Mouse (Mus musculus): ENCODE measurements around the gene Taok1. TPM values are rescaled to one million over a fixed set of nuclear protein-coding genes. Genes with fewer than 3 reads are reported as not detected.
"Not testable (repeated sequence)": the region's sequence is repeated elsewhere in the genome, so short reads cannot be mapped to it uniquely, and the experiment has no call there.

Gene Taok1
- total and polyA plus RNA-seq, 2 experiments from 2014 or later: 30.8 to 87.4 TPM

GRCm38 (mm10) chr11:77585201-77585600 is 22.4 kb downstream of the Taok1 start:
- ATAC-seq (no peak), DNase-seq (no peak)
- Histone ChIP-seq H3K36me3 (ENCODE audit: insufficient read depth) (peaks cover 22% of the 10 kb centered on the region), H3K27me3 (ENCODE audit: insufficient read depth, low read length) (no peaks in the 10 kb centered on the region), H3K4me2 (ENCODE audit: low read depth) (no peak overlapping the region), H3K4me3 (ENCODE audit: low read depth, low read length) (no peak overlapping the region), H3K4me1 (ENCODE audit: insufficient read depth) (no peaks in the 10 kb centered on the region), H3K9me3 (ENCODE audit: low read length) (no peaks in the 10 kb centered on the region), H3K9ac (no peak overlapping the region), H3K27ac (ENCODE audit: low read depth, low read length) (no peak overlapping the region)
- 73% methylated on average over 3 of the region's 3 CpGs for WGBS
- TF ChIP-seq CTCF (IDR thresholded peaks at IDR 0.05; ENCODE audit: low read depth): no peak

DNA sequence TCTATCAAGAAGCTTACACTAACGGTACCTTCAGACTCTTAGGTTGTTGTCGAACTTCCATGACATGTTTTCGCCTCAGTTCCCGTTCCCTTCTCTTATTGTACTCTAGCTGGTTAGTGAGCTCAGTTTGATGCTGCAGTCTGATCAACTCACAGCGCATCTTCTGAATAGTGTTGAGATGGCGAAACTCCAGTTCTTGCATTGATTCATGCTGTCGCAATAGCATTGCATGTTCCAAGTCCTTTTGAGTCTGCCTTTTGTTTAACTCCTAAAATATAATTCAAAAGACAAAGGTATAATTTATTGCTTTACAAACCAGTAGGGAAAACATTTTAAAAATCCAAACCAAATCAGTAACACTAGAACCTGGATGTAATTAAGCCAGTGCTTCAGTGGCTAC is 62.4 kb downstream of the Taok1 start:
- Histone ChIP-seq H3K4me3 (ENCODE audit: low read depth, low read length) (no peak overlapping the region), H3K4me2 (ENCODE audit: low read depth) (no peak overlapping the region), H3K4me1 (ENCODE audit: insufficient read depth) (no peaks in the 10 kb centered on the region), H3K9ac (no peak overlapping the region), H3K36me3 (ENCODE audit: insufficient read depth) (peaks cover 57% of the 10 kb centered on the region), H3K27me3 (ENCODE audit: insufficient read depth, low read length) (no peaks in the 10 kb centered on the region), H3K27ac (ENCODE audit: low read depth, low read length) (no peak overlapping the region), H3K9me3 (ENCODE audit: low read length) (no peaks in the 10 kb centered on the region)
- DNase-seq (no peak), ATAC-seq (no peak)
- WGBS: 93% methylated on average over 7 of the region's 7 CpGs
- no peak for TF ChIP-seq CTCF (IDR thresholded peaks at IDR 0.05; ENCODE audit: low read depth)

- DNase-seq (no peak), ATAC-seq (no peak)
- no peaks in the 10 kb centered on the region for H3K36me3 ChIP-seq (ENCODE audit: insufficient read depth)
- no peak for TF ChIP-seq CTCF (IDR thresholded peaks at IDR 0.05; ENCODE audit: low read depth)
- H3K4me3 ChIP-seq (ENCODE audit: low read depth, low read length): no peak overlapping the region
- no peak overlapping the region for H3K4me2 ChIP-seq (ENCODE audit: low read depth)
- H3K27me3 ChIP-seq (ENCODE audit: insufficient read depth, low read length): no peaks in the 10 kb centered on the region
- H3K9me3 ChIP-seq (ENCODE audit: low read length): no peaks in the 10 kb centered on the region
- 86% methylated on average over 4 of the region's 4 CpGs for WGBS
- no peaks in the 10 kb centered on the region for H3K4me1 ChIP-seq (ENCODE audit: insufficient read depth)
- no peak overlapping the region for H3K9ac ChIP-seq
- H3K27ac ChIP-seq (ENCODE audit: low read depth, low read length): no peak overlapping the region
Observed at GRCm38 (mm10) chr11:77532202-77532846, 75.3 kb downstream of the Taok1 start.

DNA sequence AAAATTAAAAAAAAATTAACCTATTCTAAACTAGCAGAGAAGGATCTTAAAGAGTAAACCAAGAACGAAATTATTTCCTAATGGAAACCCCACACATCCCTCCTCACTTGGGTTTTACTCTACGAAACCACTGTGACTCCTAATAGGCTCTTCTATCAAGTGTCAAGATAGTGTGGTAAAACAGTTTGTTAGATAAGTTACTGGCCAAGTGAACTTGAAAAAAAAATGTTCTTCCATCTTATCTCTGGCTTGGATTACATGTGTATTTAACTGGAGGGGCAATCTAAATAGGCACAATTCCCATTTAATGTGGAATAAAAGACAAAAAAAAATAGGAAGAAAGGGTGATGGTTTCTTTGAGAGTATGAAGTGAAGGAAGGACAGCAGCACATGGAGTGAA is 76.8 kb downstream of the Taok1 start:
- Histone ChIP-seq H3K4me2 (ENCODE audit: low read depth) (no peak overlapping the region), H3K9me3 (ENCODE audit: low read length) (no peaks in the 10 kb centered on the region), H3K27me3 (ENCODE audit: insufficient read depth, low read length) (no peaks in the 10 kb centered on the region), H3K27ac (ENCODE audit: low read depth, low read length) (no peak overlapping the region), H3K36me3 (ENCODE audit: insufficient read depth) (no peaks in the 10 kb centered on the region), H3K9ac (no peak overlapping the region), H3K4me3 (ENCODE audit: low read depth, low read length) (no peak overlapping the region), H3K4me1 (ENCODE audit: insufficient read depth) (no peaks in the 10 kb centered on the region)
- 89% methylated on average over 2 of the region's 2 CpGs for WGBS
- ATAC-seq (no peak), DNase-seq (no peak)
- no peak for TF ChIP-seq CTCF (IDR thresholded peaks at IDR 0.05; ENCODE audit: low read depth)

DNA sequence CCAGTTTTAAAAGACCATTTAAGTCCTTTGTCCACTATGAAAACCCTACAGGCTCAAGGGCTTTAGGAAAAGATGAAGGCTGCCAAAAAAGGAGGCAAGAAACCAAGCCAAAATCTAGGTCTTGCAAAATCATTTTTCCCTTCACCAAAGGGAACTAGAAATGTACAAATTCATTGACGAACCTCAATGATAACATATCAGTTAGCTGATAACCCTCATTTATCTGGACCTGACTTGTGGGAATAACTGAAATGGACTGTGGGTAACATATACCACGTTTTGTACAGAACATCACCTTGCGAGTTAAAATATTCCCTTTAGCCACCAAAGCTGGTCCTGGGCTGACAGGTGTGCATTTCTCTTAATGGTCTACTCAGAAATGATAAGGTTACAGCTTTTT is 78.0 kb downstream of the Taok1 start:
- DNase-seq: no peak
- no peak overlapping the region for H3K4me3 ChIP-seq (ENCODE audit: low read depth, low read length)
- ATAC-seq: no peak
- no peak for TF ChIP-seq CTCF (IDR thresholded peaks at IDR 0.05; ENCODE audit: low read depth)
- WGBS: 90% methylated on average over 3 of the region's 3 CpGs
- H3K36me3 ChIP-seq (ENCODE audit: insufficient read depth): no peaks in the 10 kb centered on the region
- no peak overlapping the region for H3K4me2 ChIP-seq (ENCODE audit: low read depth)
- no peaks in the 10 kb centered on the region for H3K27me3 ChIP-seq (ENCODE audit: insufficient read depth, low read length)
- H3K9ac ChIP-seq: no peak overlapping the region
- no peaks in the 10 kb centered on the region for H3K4me1 ChIP-seq (ENCODE audit: insufficient read depth)
- H3K9me3 ChIP-seq (ENCODE audit: low read length): no peaks in the 10 kb centered on the region
- no peak overlapping the region for H3K27ac ChIP-seq (ENCODE audit: low read depth, low read length)

DNA sequence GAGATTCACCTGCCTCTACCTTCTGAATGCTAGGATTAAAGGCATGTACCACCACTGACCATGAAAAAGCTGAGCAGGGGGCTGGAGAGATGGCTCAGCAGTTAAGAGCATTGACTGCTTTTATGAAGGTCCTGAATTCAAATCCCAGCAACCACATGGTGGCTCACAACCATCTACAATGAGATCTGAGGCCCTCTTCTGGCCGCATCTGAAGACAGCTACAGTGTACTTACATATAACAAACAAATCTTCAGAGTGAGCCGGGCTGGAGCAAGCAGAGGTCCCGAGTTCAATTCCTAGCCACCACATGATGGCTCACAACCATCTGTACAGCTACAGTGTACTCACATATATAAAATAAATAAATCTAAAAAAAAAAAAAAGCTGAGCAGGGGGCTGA is 79.2 kb downstream of the Taok1 start:
- H3K9ac ChIP-seq; H3K4me2 ChIP-seq (ENCODE audit: low read depth); H3K4me3 ChIP-seq (ENCODE audit: low read depth, low read length); ATAC-seq; DNase-seq; H3K27me3 ChIP-seq (ENCODE audit: insufficient read depth, low read length); H3K4me1 ChIP-seq (ENCODE audit: insufficient read depth); H3K9me3 ChIP-seq (ENCODE audit: low read length); H3K36me3 ChIP-seq (ENCODE audit: insufficient read depth); H3K27ac ChIP-seq (ENCODE audit: low read depth, low read length): not testable (repeated sequence)
- WGBS: 89% methylated on average over 3 of the region's 3 CpGs

DNA sequence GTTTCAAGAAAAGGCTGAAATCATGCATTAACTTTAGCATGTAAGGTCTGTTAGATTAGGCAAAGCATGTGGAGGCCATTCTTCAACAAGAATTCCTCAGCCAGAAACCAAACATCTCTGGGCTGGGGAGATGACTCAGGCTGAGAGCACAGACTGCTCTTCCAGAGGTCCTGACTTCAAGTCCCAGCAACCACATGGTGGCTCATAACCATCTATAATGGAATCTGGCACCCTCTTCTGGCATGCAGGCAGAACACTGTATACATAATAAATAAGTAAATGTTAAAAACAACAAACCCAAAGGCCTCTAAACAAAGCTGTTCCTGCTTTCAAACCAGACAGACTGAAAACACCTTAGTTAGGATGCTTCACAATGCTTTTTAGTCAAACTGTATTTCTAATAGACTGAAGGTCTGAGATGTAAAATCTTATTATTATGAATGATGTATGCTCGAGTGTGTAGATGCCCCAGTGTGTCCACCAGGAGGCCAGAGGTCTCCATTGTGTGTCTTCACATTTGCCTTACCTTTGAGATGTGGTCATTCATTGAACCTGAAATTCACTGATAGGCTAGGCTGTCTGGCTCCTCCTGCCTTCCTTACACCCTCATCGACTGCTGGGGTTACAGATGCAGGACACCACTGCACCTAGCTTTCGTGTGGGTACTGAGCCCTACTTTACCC is 81.7 kb downstream of the Taok1 start:
- 77% methylated on average over 3 of the region's 3 CpGs for WGBS
- Histone ChIP-seq H3K4me2 (ENCODE audit: low read depth) (no peak overlapping the region), H3K27me3 (ENCODE audit: insufficient read depth, low read length) (no peaks in the 10 kb centered on the region), H3K9me3 (ENCODE audit: low read length) (no peaks in the 10 kb centered on the region), H3K4me3 (ENCODE audit: low read depth, low read length) (no peak overlapping the region), H3K4me1 (ENCODE audit: insufficient read depth) (no peaks in the 10 kb centered on the region), H3K36me3 (ENCODE audit: insufficient read depth) (no peaks in the 10 kb centered on the region), H3K27ac (ENCODE audit: low read depth, low read length) (no peak overlapping the region), H3K9ac (no peak overlapping the region)
- no peak for TF ChIP-seq CTCF (IDR thresholded peaks at IDR 0.05; ENCODE audit: low read depth)
- no peak for ATAC-seq
- no peak for DNase-seq

Measured in forebrain, postnatal 0 days (tissue).